11 mouse cellular contexts compared by ENCODE assay signal in the genomic region with DNA sequence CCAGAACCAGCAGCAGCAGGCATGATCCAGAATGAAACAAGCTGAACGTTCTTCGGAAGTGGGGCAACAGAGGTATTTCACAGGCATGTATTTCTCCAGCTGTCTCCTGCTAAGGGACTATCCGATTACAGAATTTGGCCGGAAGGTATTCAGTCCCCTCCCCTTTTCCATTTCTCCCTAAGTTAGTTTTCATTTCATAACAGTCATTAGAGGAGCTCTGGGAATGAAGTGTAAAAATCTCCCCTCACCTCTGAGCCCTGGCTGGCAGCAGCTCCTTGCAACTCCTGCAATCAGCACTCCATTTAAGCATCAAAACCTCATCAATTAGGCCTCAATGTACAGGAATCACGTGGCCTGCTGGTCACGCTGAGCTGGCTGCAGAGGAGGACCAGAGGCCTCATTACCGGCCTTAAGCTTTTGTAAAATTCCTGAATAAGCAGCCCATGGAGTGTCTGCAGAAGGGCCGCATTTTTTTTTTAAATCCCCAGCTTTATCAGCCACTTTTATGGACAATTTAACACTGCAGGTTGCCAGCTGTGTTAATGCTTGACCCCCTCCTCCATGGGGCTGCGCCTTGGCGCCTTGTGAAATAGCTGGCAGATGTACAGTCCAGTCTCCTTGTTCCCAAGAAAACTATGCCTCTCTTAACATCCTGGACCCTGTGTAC.
DNase-seq lines count a peak whose midpoint lies in the region; ATAC-seq and TF ChIP-seq lines count a peak whose summit lies in the region.
"Had no signal": no experiment of that assay in that cellular context is flagged by ENCODE, and none has a peak within 500 bp of the region (broad histone marks: within the 10 kb centered on the region; RNA-seq: fewer than 3 reads in every experiment).

No protein-coding gene starts in this region.

- H3K9ac ChIP-seq in stomach, embryonic 14.5 days (replicated peaks; ENCODE audit: low read depth, low read length), result no peak overlapping the region
- H3K9ac ChIP-seq in stomach, postnatal 0 days (ENCODE audit: low read length), result no peak overlapping the region
- no peak overlapping the region for H3K9ac ChIP-seq in limb, embryonic 14.5 days (ENCODE audit: low read depth, low read length, severe bottlenecking)
- H3K9ac ChIP-seq in liver, postnatal 0 days (replicated peaks), result no peak overlapping the region
- H3K9ac ChIP-seq: heart, embryonic 15.5 days had no signal

- H3K4me3 ChIP-seq in stomach, embryonic 14.5 days (ENCODE audit: low read depth, low read length), result no peak overlapping the region
- no peak overlapping the region for H3K4me3 ChIP-seq in stomach, postnatal 0 days (ENCODE audit: low read depth, low read length)
- H3K4me3 ChIP-seq in hindbrain, embryonic 10.5 days, result no peak overlapping the region
- H3K4me3 ChIP-seq in limb, embryonic 14.5 days (replicated peaks; ENCODE audit: low read length), result no peak overlapping the region
- H3K4me3 ChIP-seq in liver, postnatal 0 days (ENCODE audit: low read depth, low read length), result no peak overlapping the region
- no peak overlapping the region for H3K4me3 ChIP-seq in cerebellum, adult 2 months (replicated peaks; ENCODE audit: insufficient read depth, low read depth, low read length)
- H3K4me3 ChIP-seq: heart, embryonic 15.5 days had no signal

- DNase-seq in stomach, postnatal 0 days (ENCODE audit: low spot score), result no peak
- peak; percentile 43 for DNase-seq in hindbrain, embryonic 10.5 days (ENCODE audit: low spot score)
- DNase-seq in limb, embryonic 14.5 days (ENCODE audit: low spot score), result peak; percentile 83
- DNase-seq in liver, postnatal 0 days, result no peak
- no peak for DNase-seq in cerebellum, adult 2 months
- no peak for DNase-seq in layer of hippocampus, postnatal 10 days (ENCODE audit: low spot score in 2 of 2)
- DNase-seq: cerebellum, adult 18-20 months; liver; thymus, postnatal 4 days had no signal

- H3K9me3 ChIP-seq in stomach, embryonic 14.5 days (ENCODE audit: control insufficient read depth, low read depth, low read length), result no peaks in the 10 kb centered on the region
- no peaks in the 10 kb centered on the region for H3K9me3 ChIP-seq in stomach, postnatal 0 days (ENCODE audit: control insufficient read depth, low read length)
- H3K9me3 ChIP-seq in hindbrain, embryonic 10.5 days, result no peaks in the 10 kb centered on the region
- no peaks in the 10 kb centered on the region for H3K9me3 ChIP-seq in limb, embryonic 14.5 days (ENCODE audit: control insufficient read depth, low read length)
- no peaks in the 10 kb centered on the region for H3K9me3 ChIP-seq in liver, postnatal 0 days (ENCODE audit: low read length)
- H3K9me3 ChIP-seq: heart, embryonic 15.5 days had no signal

- 0 out of 2 replicates have a peak overlapping the region, but pooled peaks have one; percentile 5 for H3K4me2 ChIP-seq in stomach, embryonic 14.5 days (replicated peaks; ENCODE audit: low read depth, low read length)
- H3K4me2 ChIP-seq in stomach, postnatal 0 days (replicated peaks; ENCODE audit: low read depth), result no peak overlapping the region
- no peak overlapping the region; the same call in 1 of the 2 replicates for H3K4me2 ChIP-seq in limb, embryonic 14.5 days (replicated peaks; ENCODE audit: low read depth, low read length, severe bottlenecking)
- H3K4me2 ChIP-seq in liver, postnatal 0 days (ENCODE audit: low read depth, low read length), result no peak overlapping the region
- H3K4me2 ChIP-seq: heart, embryonic 15.5 days had no signal

- ATAC-seq in stomach, embryonic 14.5 days (ENCODE audit: insufficient number of reproducible peaks, insufficient read depth, low FRiP score, low read depth), result peak; percentile 18; the same call in 1 of the 2 replicates
- ATAC-seq in stomach, postnatal 0 days (ENCODE audit: low FRiP score, low TSS enrichment), result no peak
- peak; percentile 92 for ATAC-seq in limb, embryonic 14.5 days (ENCODE audit: low FRiP score, low read depth)
- no peak for ATAC-seq in liver, postnatal 0 days

- no peaks in the 10 kb centered on the region for H3K36me3 ChIP-seq in stomach, embryonic 14.5 days (ENCODE audit: control insufficient read depth, insufficient read depth, low read length)
- no peaks in the 10 kb centered on the region for H3K36me3 ChIP-seq in stomach, postnatal 0 days (ENCODE audit: control insufficient read depth, insufficient read depth, low read length)
- H3K36me3 ChIP-seq in hindbrain, embryonic 10.5 days, result no peaks in the 10 kb centered on the region
- H3K36me3 ChIP-seq in limb, embryonic 14.5 days (ENCODE audit: control insufficient read depth, insufficient read depth, low read length), result no peaks in the 10 kb centered on the region
- H3K36me3 ChIP-seq in liver, postnatal 0 days (replicated peaks; ENCODE audit: insufficient read depth, low read length), result no peaks in the 10 kb centered on the region
- H3K36me3 ChIP-seq: heart, embryonic 15.5 days had no signal

- no peak for TF ChIP-seq EP300 in stomach, postnatal 0 days (optimal IDR thresholded peaks at IDR 0.05)
- TF ChIP-seq EP300 in liver, postnatal 0 days (IDR thresholded peaks at IDR 0.05; ENCODE audit: low read depth), result no peak

- no peaks in the 10 kb centered on the region for H3K27me3 ChIP-seq in stomach, embryonic 14.5 days (ENCODE audit: control insufficient read depth, insufficient read depth, low read length)
- H3K27me3 ChIP-seq in stomach, postnatal 0 days (ENCODE audit: control insufficient read depth, insufficient read depth, low read length), result no peaks in the 10 kb centered on the region
- H3K27me3 ChIP-seq in hindbrain, embryonic 10.5 days (ENCODE audit: insufficient read depth, poor library complexity, severe bottlenecking), result no peaks in the 10 kb centered on the region
- no peaks in the 10 kb centered on the region for H3K27me3 ChIP-seq in limb, embryonic 14.5 days (ENCODE audit: control insufficient read depth, insufficient read depth, low read length)
- no peaks in the 10 kb centered on the region for H3K27me3 ChIP-seq in liver, postnatal 0 days (ENCODE audit: insufficient read depth, low read length)
- H3K27me3 ChIP-seq in cerebellum, adult 2 months (ENCODE audit: control insufficient read depth, insufficient read depth, low read length), result no peaks in the 10 kb centered on the region; the same call in 1 of the 2 replicates
- H3K27me3 ChIP-seq: heart, embryonic 15.5 days had no signal

- 0 out of 2 replicates have a peak, but pooled peaks cover 4% of the 10 kb centered on the region for H3K4me1 ChIP-seq in stomach, embryonic 14.5 days (ENCODE audit: control insufficient read depth, insufficient read depth, low read length)
- no peaks in the 10 kb centered on the region for H3K4me1 ChIP-seq in stomach, postnatal 0 days (replicated peaks; ENCODE audit: control insufficient read depth, insufficient read depth)
- H3K4me1 ChIP-seq in hindbrain, embryonic 10.5 days (replicated peaks), result peaks cover 10% of the 10 kb centered on the region
- H3K4me1 ChIP-seq in limb, embryonic 14.5 days (ENCODE audit: control insufficient read depth, insufficient read depth, low read length), result peaks cover 9% of the 10 kb centered on the region; the same call in 1 of the 2 replicates
- no peaks in the 10 kb centered on the region for H3K4me1 ChIP-seq in liver, postnatal 0 days (ENCODE audit: insufficient read depth)
- no peaks in the 10 kb centered on the region for H3K4me1 ChIP-seq in cerebellum, adult 2 months (ENCODE audit: control insufficient read depth, insufficient read depth, low read length)
- H3K4me1 ChIP-seq: heart, embryonic 15.5 days had no signal

- TF ChIP-seq POLR2A in limb, embryonic 14.5 days (IDR thresholded peaks at IDR 0.05; ENCODE audit: borderline replicate concordance, extremely low read depth, insufficient read depth, insufficient read length), result no peak
- no peak for TF ChIP-seq POLR2A in cerebellum, adult 2 months (IDR thresholded peaks at IDR 0.05; ENCODE audit: borderline replicate concordance, insufficient read depth, low read length)

- no peak overlapping the region for H3K27ac ChIP-seq in stomach, embryonic 14.5 days (ENCODE audit: low read length)
- H3K27ac ChIP-seq in stomach, postnatal 0 days (replicated peaks), result no peak overlapping the region
- no peak overlapping the region for H3K27ac ChIP-seq in hindbrain, embryonic 10.5 days
- no peak overlapping the region for H3K27ac ChIP-seq in limb, embryonic 14.5 days (replicated peaks; ENCODE audit: low read depth, low read length)
- H3K27ac ChIP-seq in liver, postnatal 0 days (ENCODE audit: low read depth), result no peak overlapping the region
- no peak overlapping the region for H3K27ac ChIP-seq in cerebellum, adult 2 months (ENCODE audit: insufficient read depth, low read length)
- H3K27ac ChIP-seq: heart, embryonic 15.5 days had no signal

- WGBS in stomach, embryonic 14.5 days, result 39% methylated on average over 10 of the region's 10 CpGs
- 52% methylated on average over 10 of the region's 10 CpGs for WGBS in stomach, postnatal 0 days
- WGBS in hindbrain, embryonic 10.5 days, result 53% methylated on average over 10 of the region's 10 CpGs
- WGBS in limb, embryonic 14.5 days, result 9% methylated on average over 10 of the region's 10 CpGs
- 69% methylated on average over 10 of the region's 10 CpGs for WGBS in liver, postnatal 0 days (ENCODE audit: insufficient replicate concordance)
- WGBS in cerebellum, adult 2 months, result 52% methylated on average over 10 of the region's 10 CpGs

- TF ChIP-seq CTCF in stomach, postnatal 0 days (IDR thresholded peaks at IDR 0.05; ENCODE audit: low read depth), result no peak
- TF ChIP-seq CTCF in liver, postnatal 0 days (IDR thresholded peaks at IDR 0.05; ENCODE audit: low read depth), result no peak
- no peak for TF ChIP-seq CTCF in cerebellum, adult 2 months (IDR thresholded peaks at IDR 0.05; ENCODE audit: borderline replicate concordance, insufficient read depth, low read depth, low read length)

Comparison
In these comparisons a context has a peak if more than half of its experiments do, and no peak if none do; other contexts are left out.
1. ATAC-seq: peak in stomach, embryonic 14.5 days (single experiment) and limb, embryonic 14.5 days (single experiment); none in stomach, postnatal 0 days (single experiment) and liver, postnatal 0 days (single experiment).
2. DNase-seq: peak in hindbrain, embryonic 10.5 days (single experiment) and limb, embryonic 14.5 days (single experiment); none in stomach, postnatal 0 days (single experiment), liver, postnatal 0 days (single experiment), cerebellum, adult 2 months (0 of 2) and layer of hippocampus, postnatal 10 days (0 of 2).